Mouse (Mus musculus): Measurements from ENCODE around the gene Pdxdc1.

- TF ChIP-seq POLR2A (IDR thresholded peaks at IDR 0.05; ENCODE audit: control insufficient read depth, extremely low read depth, insufficient read depth, low read length, poor library complexity): no peak
- TF ChIP-seq CTCF (IDR thresholded peaks at IDR 0.05; ENCODE audit: borderline replicate concordance, control insufficient read depth, extremely low read depth, insufficient read depth, low read length, poor library complexity): no peak
Measured at GRCm38 (mm10) chr16:13920093-13920492, 17.2 kb upstream of the Pdxdc1 start.

Data from thymus, adult 2 months (tissue).